Mouse (Mus musculus) G1E (cell line): ENCODE measurements around the gene Maea.

ENCODE experiments used
- CTCF ChIP-seq: IDR thresholded peaks from 2 replicates; pipeline ENCODE4 v1.5.1; 2012; ENCODE audit warnings: low read depth, low read length, inconsistent platforms, mixed read lengths
- POLR2AphosphoS5 ChIP-seq: IDR thresholded peaks from 2 replicates; pipeline ENCODE4 v1.6.1; 2012; ENCODE audit warnings: low read depth, low read length, inconsistent platforms; ENCODE audit not compliant: insufficient replicate concordance
- TAL1 ChIP-seq: conservative IDR thresholded peaks from 2 replicates; pipeline ENCODE4 v1.6.1; 2012; ENCODE audit warnings: low read depth, low read length, inconsistent platforms, mixed read lengths

DNA sequence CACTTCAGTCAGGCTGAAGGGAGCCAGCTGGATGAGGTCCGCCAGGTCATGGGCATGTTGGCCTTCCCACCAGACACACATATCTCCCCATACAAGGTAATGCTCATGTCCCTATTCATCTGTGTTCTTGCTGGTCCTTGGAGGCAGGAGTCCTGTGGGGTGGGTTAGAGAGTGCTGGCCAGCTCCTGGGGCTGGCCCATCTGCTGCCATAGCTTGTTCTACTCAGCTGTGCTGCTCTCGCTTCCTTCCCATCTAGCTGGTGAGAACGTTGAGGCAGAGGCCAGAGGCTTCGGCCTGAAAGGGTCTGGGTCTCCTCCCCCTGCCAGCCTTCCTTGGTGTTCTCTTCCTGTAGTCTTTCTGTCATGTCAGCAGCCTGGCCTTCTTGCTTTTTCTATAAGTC lies 33.3 kb downstream of the Maea start:
- TF ChIP-seq CTCF (no peak), POLR2AphosphoS5 (no peak), TAL1 (no peak)
